Mouse (Mus musculus) heart, adult 2 months (tissue): ENCODE results near the gene Tax1bp1.

Experiments
- CTCF ChIP-seq: fragments of 200-600 bp; IDR thresholded peaks from 2 replicates; pipeline ENCODE4 v1.8.1; 2022; ENCODE audit warnings: antibody characterized with exemption, mild to moderate bottlenecking, moderate library complexity
- EP300 ChIP-seq: fragments of 200-500 bp; IDR thresholded peaks from 2 replicates; pipeline ENCODE4 v1.6.1; 2011; ENCODE audit warnings: low read depth, low read length, control low read depth; ENCODE audit not compliant: insufficient read depth

GRCm38 (mm10) chr6:52667641-52668040 lies 45.9 kb upstream of the Tax1bp1 start:
- no peak for TF ChIP-seq EP300
- TF ChIP-seq CTCF: no peak
